Mouse (Mus musculus) lung, embryonic 16.5 days (tissue): Measurements from ENCODE around the gene Iqgap3. TPM values are rescaled to one million over a fixed set of nuclear protein-coding genes. Genes with fewer than 3 reads are reported as not detected.
A peak's percentile ranks its signal among the peaks of the same experiment; 100 is the strongest.

Experiments
- ATAC-seq: fragments of 200-750 bp; cut with Nextera tagmentation; 2 replicates; pipeline ENCODE4 v1.8.0; 2017; ENCODE audit warnings: low read depth, mild to moderate bottlenecking, moderate library complexity
- H3K27ac ChIP-seq: fragments of 300-500 bp; sonication (generic); 2 replicates; pipeline ENCODE4 v1.5.1; 2014; ENCODE audit warnings: mild to moderate bottlenecking, control low read depth, low read length
- H3K27me3 ChIP-seq: fragments of 300-500 bp; sonication (generic); 2 replicates; pipeline ENCODE4 v1.6.1; 2014; ENCODE audit warnings: low read depth, low read length, mixed read lengths; ENCODE audit not compliant: control insufficient read depth, insufficient read depth
- H3K36me3 ChIP-seq: fragments of 300-500 bp; sonication (generic); 2 replicates; pipeline ENCODE4 v1.6.1; 2014; ENCODE audit warnings: low read length; ENCODE audit not compliant: control insufficient read depth, insufficient read depth
- H3K4me1 ChIP-seq: fragments of 300-500 bp; sonication (generic); replicated peaks from 2 replicates; pipeline ENCODE4 v1.6.1; 2014; ENCODE audit warnings: low read length, mixed read lengths; ENCODE audit not compliant: control insufficient read depth, insufficient read depth
- H3K4me2 ChIP-seq: fragments of 300-500 bp; sonication (generic); 2 replicates; pipeline ENCODE4 v1.6.1; 2014; ENCODE audit warnings: low read depth, low read length, control low read depth
- H3K4me3 ChIP-seq: fragments of 300-500 bp; sonication (generic); 2 replicates; pipeline ENCODE4 v1.5.1; 2014; ENCODE audit warnings: mild to moderate bottlenecking, low read length, control low read depth
- H3K9ac ChIP-seq: fragments of 300-500 bp; sonication (generic); 2 replicates; pipeline ENCODE4 v1.6.1; 2014; ENCODE audit warnings: low read length, control low read depth
- H3K9me3 ChIP-seq: fragments of 300-500 bp; sonication (generic); 2 replicates; pipeline ENCODE4 v1.6.1; 2016; ENCODE audit warnings: low read length; ENCODE audit not compliant: control insufficient read depth
- WGBS: fragments of 180-500 bp; shearing (Covaris S2); extraction: QIAGEN DNeasy Blood & Tissue Kit; methylation state at CpG from one replicate; pipeline ENCODE4 v1.1.7; 2014; 5-methylcytosine and 5-hydroxymethylcytosine counted together
- polyA plus RNA-seq: library from polyadenylated mRNA; unstranded; fragments of >200 nt; fragmentation: Nextera tagmentation; extraction: Ambion mirVana; gene quantifications from 2 replicates; pipeline ENCODE4 v1.2.1, GENCODE M21; 2015

Iqgap3 gene
- polyA plus RNA-seq, 1 experiment from 2014 or later: 26.9 TPM

- 29% methylated on average over 14 of the region's 14 CpGs for WGBS
- peak; percentile 23 for ATAC-seq
These were observed 68.6 kb downstream of the Iqgap3 start for GRCm38 (mm10) chr3:88150061-88150998.

GRCm38 (mm10) chr3:88150999-88151364 lies 69.2 kb downstream of the Iqgap3 start:
- H3K27ac ChIP-seq: no peak overlapping the region

More at GRCm38 (mm10) chr3:88150061-88150998, 68.6 kb downstream of the Iqgap3 start:
- Histone ChIP-seq H3K9ac (peak overlapping the region; percentile 38), H3K9me3 (no peaks in the 10 kb centered on the region), H3K27me3 (no peaks in the 10 kb centered on the region), H3K36me3 (no peaks in the 10 kb centered on the region), H3K4me1 (peaks cover 46% of the 10 kb centered on the region), H3K4me3 (no peak overlapping the region), H3K27ac (peak overlapping the region; percentile 35; the same call in 1 of the 2 replicates), H3K4me2 (no peak overlapping the region; the same call in 1 of the 2 replicates)

GRCm38 (mm10) chr3:88152056-88152455 lies 70.3 kb downstream of the Iqgap3 start:
- Histone ChIP-seq H3K9ac (no peak overlapping the region), H3K9me3 (no peaks in the 10 kb centered on the region), H3K27me3 (no peaks in the 10 kb centered on the region), H3K4me3 (no peak overlapping the region), H3K4me2 (no peak overlapping the region), H3K27ac (no peak overlapping the region), H3K4me1 (peaks cover 31% of the 10 kb centered on the region), H3K36me3 (0 out of 2 replicates have a peak, but pooled peaks cover 3% of the 10 kb centered on the region)
- 68% methylated on average over 3 of the region's 3 CpGs for WGBS
- no peak for ATAC-seq

More at GRCm38 (mm10) chr3:88150999-88151364, 69.2 kb downstream of the Iqgap3 start:
- ATAC-seq: no peak
- 70% methylated on average over 3 of the region's 3 CpGs for WGBS
- Histone ChIP-seq H3K4me2 (no peak overlapping the region), H3K27me3 (no peaks in the 10 kb centered on the region), H3K4me1 (peaks cover 40% of the 10 kb centered on the region), H3K4me3 (no peak overlapping the region), H3K9me3 (no peaks in the 10 kb centered on the region), H3K9ac (no peak overlapping the region; the same call in 1 of the 2 replicates), H3K36me3 (0 out of 2 replicates have a peak, but pooled peaks cover 2% of the 10 kb centered on the region)

- Histone ChIP-seq H3K27me3 (no peaks in the 10 kb centered on the region), H3K4me3 (no peak overlapping the region), H3K4me1 (peaks cover 28% of the 10 kb centered on the region), H3K27ac (no peak overlapping the region), H3K4me2 (no peak overlapping the region), H3K9ac (no peak overlapping the region), H3K9me3 (no peaks in the 10 kb centered on the region), H3K36me3 (peaks cover 7% of the 10 kb centered on the region; the same call in 1 of the 2 replicates)
- no peak for ATAC-seq
- WGBS: 81% methylated on average over 3 of the region's 3 CpGs
These were observed 71.7 kb downstream of the Iqgap3 start for GRCm38 (mm10) chr3:88153290-88154011.

GRCm38 (mm10) chr3:88154236-88154635 lies 72.5 kb downstream of the Iqgap3 start:
- Histone ChIP-seq H3K4me2 (no peak overlapping the region), H3K4me3 (no peak overlapping the region), H3K27me3 (no peaks in the 10 kb centered on the region), H3K4me1 (peaks cover 21% of the 10 kb centered on the region), H3K27ac (no peak overlapping the region), H3K9ac (no peak overlapping the region), H3K9me3 (no peaks in the 10 kb centered on the region), H3K36me3 (peaks cover 9% of the 10 kb centered on the region)
- ATAC-seq: no peak
- 81% methylated on average over 2 of the region's 2 CpGs for WGBS

- no peak for ATAC-seq
- Histone ChIP-seq H3K9ac (no peak overlapping the region), H3K4me3 (no peak overlapping the region), H3K27me3 (no peaks in the 10 kb centered on the region), H3K36me3 (peaks cover 28% of the 10 kb centered on the region), H3K4me1 (no peaks in the 10 kb centered on the region; the same call in 1 of the 2 replicates), H3K4me2 (no peak overlapping the region), H3K27ac (no peak overlapping the region), H3K9me3 (no peaks in the 10 kb centered on the region)
These were observed 75.0 kb downstream of the Iqgap3 start for GRCm38 (mm10) chr3:88156817-88157216.

- H3K36me3 ChIP-seq: peaks cover 33% of the 10 kb centered on the region
- no peak overlapping the region for H3K4me3 ChIP-seq
- no peaks in the 10 kb centered on the region for H3K27me3 ChIP-seq
- H3K4me1 ChIP-seq: no peaks in the 10 kb centered on the region; the same call in 1 of the 2 replicates
- no peaks in the 10 kb centered on the region for H3K9me3 ChIP-seq
- 22% methylated on average over 23 of the region's 23 CpGs for WGBS
- H3K27ac ChIP-seq: no peak overlapping the region
- H3K4me2 ChIP-seq: no peak overlapping the region
- ATAC-seq: peak; percentile 67; the same call in 1 of the 2 replicates
- no peak overlapping the region for H3K9ac ChIP-seq
These were observed 76.2 kb downstream of the Iqgap3 start for GRCm38 (mm10) chr3:88157771-88158597.

- ATAC-seq: no peak
- WGBS: 83% methylated on average over 6 of the region's 6 CpGs
- Histone ChIP-seq H3K4me2 (no peak overlapping the region), H3K9ac (no peak overlapping the region), H3K27ac (no peak overlapping the region), H3K4me3 (no peak overlapping the region), H3K27me3 (no peaks in the 10 kb centered on the region), H3K36me3 (peaks cover 38% of the 10 kb centered on the region), H3K4me1 (no peaks in the 10 kb centered on the region; the same call in 1 of the 2 replicates), H3K9me3 (no peaks in the 10 kb centered on the region)
These were observed 77.2 kb downstream of the Iqgap3 start for GRCm38 (mm10) chr3:88158991-88159390.
